Mouse (Mus musculus) retina, embryonic 14.5 days (tissue): ENCODE measurements around the gene Ubb.
"Not testable (repeated sequence)": the region's sequence is repeated elsewhere in the genome, so short reads cannot be mapped to it uniquely, and the experiment has no call there.

Source experiments
- DNase-seq: peaks from one replicate; pipeline ENCODE4 v3.0.0-alpha.2; 2015; ENCODE audit warnings: low spot score

Ubb gene

GRCm38 (mm10) chr11:62550727-62551225 lies at the start of gene Ubb:
Ubb (plus strand) TSS chr11:62551171.
- DNase-seq, result peak; percentile 100

DNA sequence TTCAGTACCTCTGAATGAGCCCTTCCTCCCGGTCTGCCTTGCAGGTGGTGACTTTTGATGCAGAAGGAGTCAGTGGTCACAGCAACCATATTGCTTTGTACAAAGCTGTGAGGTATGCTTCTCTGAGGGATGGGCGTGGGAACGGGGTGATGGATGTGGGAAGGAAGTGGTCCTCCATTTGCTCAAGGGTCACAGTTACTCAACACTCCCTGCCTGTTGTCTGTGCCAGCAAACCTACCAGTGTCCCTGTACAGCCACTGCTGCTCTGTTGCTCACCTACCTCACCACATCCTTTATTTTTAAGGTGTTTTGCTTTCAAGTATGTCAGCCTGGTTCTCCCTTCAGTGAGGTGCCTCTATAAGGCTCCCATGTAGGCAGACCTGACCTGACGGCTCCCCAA lies 43.3 kb upstream of the Ubb start:
- DNase-seq, result no peak

DNA sequence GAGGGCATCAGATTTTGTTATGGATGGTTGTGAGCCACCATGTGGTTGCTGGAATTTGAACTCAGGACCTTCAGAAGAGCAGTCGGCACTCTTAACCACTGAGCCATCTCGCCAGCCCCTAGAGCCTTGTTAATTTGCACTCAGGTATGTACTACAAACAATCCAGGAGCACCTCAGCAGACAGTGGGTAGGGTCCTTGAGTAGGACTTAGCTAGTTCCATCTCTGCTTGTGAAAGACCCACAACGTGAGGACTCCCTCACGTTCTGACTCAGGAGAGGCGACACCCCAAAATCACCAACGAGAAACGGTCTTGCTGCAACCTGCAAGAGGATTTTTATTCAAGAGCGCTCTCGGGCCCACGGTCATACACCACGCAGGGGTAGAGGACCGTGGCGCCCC lies 42.6 kb upstream of the Ubb start:
- not testable (repeated sequence) for DNase-seq

GRCm38 (mm10) chr11:62508816-62509215 lies 42.2 kb upstream of the Ubb start:
- not testable (repeated sequence) for DNase-seq

DNA sequence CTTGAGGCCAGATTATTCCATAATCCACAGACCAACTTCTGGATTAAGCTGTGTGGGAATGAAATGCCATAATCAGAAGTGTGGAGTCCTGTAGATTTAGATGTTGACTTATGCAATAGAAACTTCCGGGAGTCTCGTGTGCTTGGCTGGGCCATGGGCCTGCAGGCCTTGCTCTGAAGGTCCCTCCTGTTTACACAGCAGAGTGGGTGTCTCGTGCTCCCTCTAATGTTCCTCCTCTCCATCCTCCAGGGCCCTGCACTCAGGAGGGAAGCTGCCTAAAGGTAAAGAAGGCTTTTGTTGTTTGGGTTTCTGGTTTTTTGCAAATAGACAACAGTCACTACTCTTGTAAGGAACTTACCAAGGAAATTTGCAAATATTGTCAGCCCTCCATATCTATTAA lies 41.4 kb upstream of the Ubb start:
- DNase-seq, result no peak

GRCm38 (mm10) chr11:62510956-62511355 lies 40.0 kb upstream of the Ubb start:
- no peak for DNase-seq

DNA sequence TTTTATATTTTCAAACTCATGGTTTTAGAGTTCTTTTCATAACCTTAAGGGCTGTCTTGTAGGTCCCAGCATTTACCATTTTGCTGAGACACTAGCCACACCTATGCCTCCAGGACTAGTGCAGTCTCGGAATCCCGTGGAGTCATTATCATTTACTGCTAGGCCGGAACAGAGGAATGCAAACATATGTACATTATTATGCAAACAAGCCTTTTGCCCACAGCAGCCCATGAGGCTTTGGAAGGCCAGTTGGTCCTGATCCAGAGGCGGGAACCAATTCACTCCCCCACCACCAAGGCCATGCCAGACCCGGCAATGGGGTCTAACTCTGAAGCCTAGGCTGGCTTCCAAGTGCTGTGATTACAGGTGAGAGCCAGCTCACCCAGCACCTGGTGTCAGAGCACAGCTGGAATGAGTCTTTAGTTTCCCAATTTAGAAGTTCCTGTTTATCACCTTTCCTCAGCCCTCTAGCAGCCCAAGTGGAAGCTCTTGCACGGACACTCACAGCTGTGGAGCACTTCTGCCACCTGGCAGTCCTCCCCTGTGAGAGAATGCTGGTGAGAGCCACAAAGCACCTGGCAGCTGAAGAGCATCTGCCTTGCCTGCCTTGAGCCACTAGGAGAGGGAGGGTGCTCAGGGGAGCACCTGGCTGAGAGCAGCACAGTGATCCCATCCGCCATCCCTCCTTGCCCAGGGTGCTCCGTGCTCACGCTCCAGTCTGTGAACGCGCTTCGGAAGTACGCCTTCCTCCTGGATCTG lies 39.3 kb upstream of the Ubb start:
- no peak for DNase-seq

GRCm38 (mm10) chr11:62512529-62513080 lies 38.4 kb upstream of the Ubb start:
- no peak for DNase-seq

DNA sequence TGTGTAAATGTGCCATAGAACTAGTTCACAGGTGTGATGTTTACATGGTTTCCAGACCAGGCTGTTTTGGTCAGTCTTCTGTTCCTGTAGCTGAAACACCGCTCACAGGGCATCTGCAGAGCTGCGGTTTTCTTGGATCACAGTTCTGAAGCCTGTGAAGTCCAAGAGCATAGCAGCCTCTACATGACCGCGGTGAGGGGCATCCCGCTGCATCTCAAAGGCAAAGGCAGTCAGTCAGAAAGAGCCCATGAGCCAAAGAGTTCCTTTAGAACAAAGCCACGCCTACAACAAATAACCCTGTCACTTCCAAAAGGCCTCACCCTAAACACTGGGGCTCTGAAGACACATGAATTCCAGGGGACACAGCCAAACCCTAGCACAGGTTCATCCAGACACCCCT lies 37.7 kb upstream of the Ubb start:
- DNase-seq, result no peak

- DNase-seq, result peak; percentile 15
Observed at GRCm38 (mm10) chr11:62518991-62519390, 32.0 kb upstream of the Ubb start.

DNA sequence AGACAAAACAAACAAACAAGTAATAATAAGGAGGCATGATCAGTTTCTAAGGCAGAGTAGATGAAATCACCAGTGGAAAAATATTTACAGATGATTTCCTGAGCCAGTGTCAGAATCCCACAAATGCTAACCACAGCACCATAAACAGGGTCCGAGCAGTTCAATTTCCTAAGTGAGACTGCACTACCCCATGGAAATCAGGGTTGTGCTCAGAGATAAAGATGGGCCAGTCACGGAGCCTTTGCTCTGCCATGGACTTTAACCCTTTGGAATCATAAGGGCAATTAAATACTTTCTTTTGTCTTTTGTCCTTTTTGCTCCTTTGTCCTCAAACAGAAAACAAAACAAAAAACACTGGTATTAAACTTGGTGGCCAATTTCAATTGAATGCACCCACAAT lies 28.7 kb upstream of the Ubb start:
- no peak for DNase-seq

DNA sequence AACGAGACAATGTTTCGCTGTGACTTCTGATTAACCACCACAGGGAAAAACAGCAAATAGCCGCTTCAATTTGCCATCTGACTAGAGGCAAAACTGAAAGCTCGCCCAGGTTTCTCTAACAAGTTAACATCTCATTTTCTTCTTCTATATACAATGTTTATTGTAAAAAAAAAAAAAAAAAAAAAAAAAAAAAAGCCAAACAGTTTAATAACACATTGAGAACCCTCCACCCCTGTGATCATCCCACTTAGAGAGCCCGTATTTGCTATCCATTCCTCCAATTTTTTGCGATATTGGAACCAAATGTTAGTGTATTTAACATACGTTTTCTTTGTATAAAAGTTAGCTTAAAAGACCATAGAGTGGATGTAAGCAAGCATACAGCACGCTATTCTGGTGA lies 13.9 kb upstream of the Ubb start:
- DNase-seq, result no peak

DNA sequence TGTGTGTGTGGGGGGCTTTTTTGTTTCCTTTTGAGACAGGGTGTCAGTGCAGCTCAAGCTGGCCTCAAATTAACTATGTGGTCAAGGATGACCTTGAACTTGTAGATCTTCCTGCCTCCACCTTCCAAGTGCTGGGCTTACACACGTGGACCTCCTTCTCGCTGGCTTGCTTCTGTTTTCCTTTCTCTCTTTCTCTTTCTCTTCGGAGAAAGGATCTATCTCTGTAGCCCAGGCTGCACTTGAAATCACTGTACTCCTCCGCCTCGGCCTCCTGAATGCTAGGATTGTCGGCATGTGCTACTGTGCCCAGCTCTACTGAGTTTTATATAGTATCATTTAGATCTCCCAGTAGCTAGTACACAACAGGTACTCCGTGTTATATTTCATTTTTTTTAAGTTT lies 13.4 kb upstream of the Ubb start:
- peak; percentile 30 for DNase-seq

DNA sequence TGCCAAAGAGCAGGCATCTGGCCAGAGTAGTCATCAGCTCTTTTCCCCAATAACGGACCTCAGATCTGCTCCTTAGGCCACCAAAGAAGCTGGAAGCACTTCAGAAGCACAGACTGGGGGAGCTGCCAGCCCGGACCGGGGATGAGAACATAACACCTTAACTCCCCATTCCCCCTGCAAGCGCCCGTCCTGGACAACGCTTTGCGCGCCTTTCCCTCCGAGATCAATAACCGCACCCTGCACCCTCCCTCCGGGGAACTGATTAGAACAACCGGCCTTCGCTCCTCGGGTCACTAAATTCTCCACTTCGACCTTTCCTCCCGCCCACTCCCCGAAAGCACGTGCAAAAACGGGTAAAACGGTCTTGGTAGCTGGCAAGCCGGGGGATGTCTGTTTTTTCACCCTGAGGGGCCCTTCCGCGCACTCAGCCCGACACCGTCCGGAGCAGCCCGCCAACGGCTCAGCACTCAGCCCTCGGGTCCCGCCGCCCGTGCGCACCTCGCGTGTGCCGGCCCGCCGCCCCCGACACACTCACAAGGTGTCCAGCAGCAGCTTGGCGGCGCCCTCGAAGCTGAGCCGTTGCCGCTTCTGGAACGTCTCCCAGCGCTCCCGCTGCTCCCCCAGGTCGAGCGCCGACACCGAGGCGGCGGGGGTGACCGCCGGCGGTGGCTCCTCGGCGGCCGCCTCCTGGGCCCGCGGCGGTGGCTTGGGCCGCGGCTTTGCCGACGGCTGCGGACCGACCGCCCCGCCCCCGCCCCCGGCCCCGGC lies 12.5 kb upstream of the Ubb start:
- peak; percentile 64 for DNase-seq

- DNase-seq, result peak; percentile 80
Observed at GRCm38 (mm10) chr11:62539089-62539890, 11.7 kb upstream of the Ubb start, which contains the start of gene Cenpv. Cenpv (minus strand) TSS chr11:62539261.

DNA sequence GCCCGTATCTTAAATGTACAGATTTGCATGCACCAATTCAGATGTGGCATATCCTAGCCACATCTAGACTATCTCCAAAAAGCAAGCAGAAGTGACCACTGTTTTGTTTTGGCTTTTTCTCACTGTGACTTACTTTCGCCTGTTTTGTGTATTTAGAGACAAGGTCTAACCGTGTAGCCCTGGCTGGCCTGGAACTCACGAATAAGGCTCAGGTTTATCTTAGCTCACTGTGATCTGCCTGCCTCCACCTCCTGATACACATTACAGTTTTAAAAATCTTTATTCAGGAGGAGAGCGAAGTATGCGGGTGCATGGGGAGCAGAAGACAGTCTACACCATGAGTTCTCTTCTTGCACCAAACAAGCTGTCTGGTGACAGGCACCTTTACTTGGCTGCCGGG lies 10.8 kb upstream of the Ubb start:
- no peak for DNase-seq

DNA sequence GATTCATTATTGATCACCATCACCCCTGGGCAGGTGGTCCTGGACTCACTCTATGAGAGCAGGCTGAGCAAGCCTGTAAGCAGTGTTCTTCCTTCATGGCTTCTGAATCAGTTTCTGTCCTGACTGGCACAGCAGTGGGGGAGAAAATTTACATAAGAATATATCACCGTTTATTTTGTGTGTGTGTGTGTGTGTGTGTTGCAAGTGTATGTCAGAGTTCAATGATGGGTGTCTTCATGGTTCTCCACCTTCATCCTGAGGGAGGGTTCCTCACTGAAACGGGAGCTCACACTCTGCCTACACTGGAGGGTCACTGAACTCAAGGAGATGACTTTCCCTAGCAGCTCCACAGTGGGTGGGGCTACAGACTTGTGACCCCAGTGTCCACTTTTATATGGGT lies 10.0 kb upstream of the Ubb start:
- DNase-seq, result no peak

GRCm38 (mm10) chr11:62541581-62541980 lies 9.4 kb upstream of the Ubb start:
- no peak for DNase-seq

- no peak for DNase-seq
Observed at GRCm38 (mm10) chr11:62543991-62544390, 7.0 kb upstream of the Ubb start.

DNA sequence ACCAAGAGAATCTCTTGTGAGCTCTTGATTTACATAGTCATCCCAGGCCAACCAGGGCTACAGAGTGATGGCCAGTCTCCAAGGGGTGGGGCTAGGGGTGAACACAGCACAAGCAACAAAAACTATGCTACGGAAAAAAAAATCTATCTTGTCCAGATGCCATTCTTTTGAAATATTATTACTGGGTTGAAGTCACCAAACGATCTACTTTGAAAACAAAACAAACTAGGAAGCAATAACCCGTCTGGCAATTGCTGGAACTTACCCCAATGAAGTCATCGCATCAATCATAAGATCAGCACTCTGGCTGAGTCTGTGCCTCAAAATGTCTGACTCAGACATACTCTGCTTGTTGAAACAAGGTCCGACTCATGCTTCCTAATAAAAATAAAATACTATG lies 1.2 kb upstream of the Ubb start:
- peak; percentile 40 for DNase-seq

DNA sequence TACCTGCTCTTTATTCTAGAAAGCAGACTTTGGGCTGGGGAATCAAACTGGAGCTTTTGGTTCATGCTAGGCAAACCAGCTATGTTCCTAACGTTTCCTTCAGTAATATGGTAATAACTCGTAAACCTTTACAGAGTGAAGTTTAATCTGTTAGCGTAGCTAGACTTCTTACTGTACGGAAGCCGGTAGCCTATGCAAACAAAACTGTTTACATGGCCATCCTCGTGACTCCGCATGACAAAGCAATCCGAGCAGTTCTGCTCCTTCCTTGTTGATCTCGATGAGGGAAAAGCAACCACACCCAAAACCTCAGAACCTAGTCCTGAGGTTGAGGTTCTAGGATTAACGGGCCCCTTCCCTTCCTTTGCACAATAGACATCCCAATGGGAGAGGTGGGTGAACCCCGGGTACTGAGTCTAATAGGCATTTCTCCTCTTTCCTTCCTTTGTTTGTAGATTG lies 715 bp upstream of the Ubb start:
- DNase-seq, result peak; percentile 53
